Mouse (Mus musculus) gastrocnemius, adult 18-20 months (tissue): ENCODE data around the gene Syt1. TPM values are rescaled to one million over a fixed set of nuclear protein-coding genes. Genes with fewer than 3 reads are reported as not detected.

ENCODE experiments used
- DNase-seq: peaks from one replicate; pipeline ENCODE4 v3.0.0; 2021; ENCODE audit warnings: low spot score
- total RNA-seq, 2 experiments: library from RNA; stranded (reverse); gene quantifications; 2 replicates each; pipeline ENCODE4 v1.2.3; 2021

The Syt1 gene
- total RNA-seq, 2 experiments from 2014 or later: 0.05 TPM; not detected in 1

DNA sequence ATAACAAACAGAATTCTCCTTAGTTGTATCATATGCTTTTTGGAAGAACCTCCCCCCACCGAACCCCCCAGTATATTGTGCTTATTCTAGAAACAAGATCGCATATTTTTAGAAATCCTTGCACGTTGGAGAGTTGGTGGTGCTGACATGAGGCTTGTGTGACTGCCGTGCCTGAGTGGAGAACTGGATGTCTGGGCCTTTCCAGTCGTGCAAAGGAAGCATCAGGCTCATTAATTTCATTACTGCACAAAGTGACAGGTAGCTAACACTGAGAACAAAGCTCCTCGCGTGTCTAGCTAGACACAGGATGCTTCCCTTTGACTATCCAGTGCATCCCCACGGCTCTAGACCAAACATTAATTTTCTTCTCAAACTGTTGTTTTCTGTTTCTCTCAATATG, 358.0 kb downstream of the Syt1 start:
- DNase-seq: no peak

DNA sequence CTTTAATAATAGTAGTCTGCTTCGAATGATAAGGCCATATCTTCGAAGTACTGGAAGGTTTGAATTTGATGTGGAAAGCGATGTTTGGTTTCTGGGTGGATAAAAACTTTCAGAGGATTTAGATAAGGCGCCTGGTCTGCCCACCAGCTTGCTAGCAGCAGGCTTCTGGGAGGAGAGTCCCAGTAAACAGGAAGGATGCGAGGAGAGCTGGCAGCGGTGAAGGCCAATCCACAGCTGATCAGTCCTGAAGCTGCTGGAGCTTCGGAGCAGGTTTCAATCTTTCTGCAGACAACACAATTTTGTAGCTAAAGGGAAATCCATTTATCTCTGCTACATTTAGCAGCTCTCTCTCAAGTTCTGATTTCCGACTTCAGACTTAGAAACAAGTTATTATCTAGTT, 358.7 kb downstream of the Syt1 start:
- DNase-seq: no peak

DNA sequence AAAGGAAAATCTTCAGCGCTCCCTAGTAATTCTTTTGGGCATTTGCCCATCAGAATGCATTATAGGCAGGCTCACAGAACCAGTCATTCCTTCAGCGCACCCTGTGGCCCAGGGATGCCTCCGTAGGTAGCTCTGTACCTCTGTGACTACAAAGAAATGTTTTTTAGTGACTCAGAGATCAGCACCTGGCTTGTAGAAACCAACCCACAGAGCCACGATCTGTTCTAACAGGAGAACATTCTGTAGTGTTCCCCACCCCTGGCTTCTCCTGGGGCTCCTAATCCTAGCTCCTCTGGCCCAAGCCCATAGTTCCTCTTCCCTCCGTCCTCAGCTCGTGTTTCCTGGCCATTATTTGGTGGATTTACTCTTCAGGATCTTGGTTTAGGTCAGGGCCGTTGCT, 361.6 kb downstream of the Syt1 start:
- no peak for DNase-seq

DNA sequence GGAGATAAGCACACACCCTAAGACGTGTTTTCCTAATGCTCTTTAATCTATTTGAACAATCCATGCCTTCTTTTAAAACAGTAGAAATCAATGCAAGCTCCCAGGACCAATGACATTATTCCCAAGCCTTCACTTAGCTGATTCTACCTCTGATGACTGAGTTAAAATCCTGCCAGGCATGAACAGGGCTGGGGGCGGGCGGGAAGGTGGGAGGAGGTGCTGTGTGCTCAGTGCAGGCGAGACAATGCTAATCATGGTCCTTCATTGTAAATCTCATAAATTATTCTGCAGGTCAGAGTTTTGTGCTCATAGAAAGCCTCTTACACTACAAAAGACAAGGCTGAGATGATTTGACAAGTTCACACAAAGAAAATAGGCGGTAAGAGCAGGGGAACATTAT, 366.9 kb downstream of the Syt1 start:
- no peak for DNase-seq

DNA sequence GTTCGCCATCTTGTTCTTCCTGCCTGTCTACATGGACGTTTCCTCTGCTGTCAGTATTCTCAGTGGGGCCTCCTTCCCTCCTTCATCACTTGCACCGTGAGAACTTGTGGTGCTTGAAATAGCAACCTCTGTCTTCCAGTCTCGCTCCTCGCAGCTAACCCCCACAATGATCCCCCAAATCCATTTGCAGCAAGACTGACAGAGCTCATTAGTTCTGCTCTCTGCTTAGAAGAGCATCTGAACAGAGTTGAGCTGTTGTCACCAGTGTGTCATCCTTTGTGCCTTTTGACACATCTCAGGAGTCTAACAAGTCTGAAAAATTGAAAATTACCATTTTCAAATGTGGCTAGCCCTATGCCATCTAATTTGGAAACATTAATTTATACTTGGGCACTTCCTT, 372.7 kb downstream of the Syt1 start:
- no peak for DNase-seq

DNA sequence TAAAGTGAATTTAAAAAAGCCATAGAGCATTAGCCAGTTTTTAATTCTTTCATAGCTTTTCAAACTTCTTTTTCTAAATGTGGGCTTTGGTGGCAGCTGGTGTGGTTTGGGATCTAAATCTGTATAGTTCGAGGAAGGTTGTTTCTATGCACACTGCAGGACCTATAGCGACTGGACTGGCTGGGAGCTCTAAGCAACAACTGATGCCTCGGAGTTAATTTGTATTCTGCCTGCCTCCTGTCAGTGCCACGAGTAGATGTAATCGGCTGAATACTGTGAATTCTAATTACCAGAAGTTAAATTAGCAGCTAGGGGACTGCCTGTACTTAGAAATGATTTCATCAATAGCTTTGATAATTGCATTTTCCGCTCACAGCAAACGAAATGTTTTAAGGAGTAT, 374.7 kb downstream of the Syt1 start:
- no peak for DNase-seq

DNA sequence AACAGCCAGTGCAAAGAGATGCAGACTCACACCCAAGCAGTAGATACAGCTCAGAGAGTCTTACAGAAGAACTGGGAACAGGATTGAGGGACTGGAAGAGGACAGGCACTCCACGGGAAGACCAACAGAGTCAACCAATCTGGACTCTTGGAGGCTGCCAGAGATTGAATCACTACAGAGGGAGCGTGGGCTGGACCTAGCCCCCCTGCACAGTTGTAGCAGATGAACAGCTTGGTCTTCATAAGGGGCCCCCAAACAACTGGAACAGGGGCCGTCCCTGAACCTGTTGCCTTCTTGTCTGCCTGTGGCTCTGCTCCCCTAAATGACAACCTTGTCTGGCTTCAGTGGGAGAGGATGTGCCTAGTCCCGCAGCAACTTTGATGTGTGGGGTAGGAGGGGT, 375.2 kb downstream of the Syt1 start:
- no peak for DNase-seq

DNA sequence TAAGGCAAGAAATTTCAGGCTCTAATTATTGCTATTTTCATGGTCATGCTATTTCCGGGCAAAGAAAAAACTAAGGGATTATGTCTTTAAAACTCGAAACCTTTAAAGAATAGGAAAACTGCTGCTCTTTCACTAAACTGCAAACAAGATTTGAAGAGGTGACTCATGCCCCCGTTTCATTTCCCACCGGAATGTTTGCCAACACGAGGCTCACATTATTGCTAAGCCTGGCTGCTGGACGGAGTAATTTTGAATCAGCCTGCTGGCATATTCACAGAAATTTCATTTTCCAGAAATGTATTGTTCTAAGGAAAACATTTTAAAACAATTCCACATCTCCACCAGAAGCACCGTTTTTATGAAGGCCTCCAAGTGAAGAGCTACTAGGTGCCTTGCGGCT, 379.9 kb downstream of the Syt1 start:
- no peak for DNase-seq

DNA sequence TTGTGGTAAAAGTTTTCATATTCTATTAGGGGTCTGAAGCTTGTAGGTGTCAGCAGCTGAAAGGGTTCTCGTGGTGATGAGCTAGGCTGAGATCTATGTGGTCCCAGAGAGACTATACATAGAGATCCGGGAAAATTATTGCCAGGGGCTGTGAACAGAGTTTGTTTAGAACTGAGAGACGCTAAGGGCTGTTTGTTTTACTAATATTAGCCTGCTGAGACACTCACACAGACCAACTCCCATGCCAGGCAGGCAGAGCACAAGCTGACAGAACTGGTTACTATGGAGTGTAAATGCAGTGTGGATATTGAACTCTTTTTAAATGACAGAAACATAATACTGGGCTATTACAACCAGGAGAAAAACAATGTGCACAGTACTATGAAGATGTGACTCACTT, 384.4 kb downstream of the Syt1 start:
- DNase-seq: no peak

DNA sequence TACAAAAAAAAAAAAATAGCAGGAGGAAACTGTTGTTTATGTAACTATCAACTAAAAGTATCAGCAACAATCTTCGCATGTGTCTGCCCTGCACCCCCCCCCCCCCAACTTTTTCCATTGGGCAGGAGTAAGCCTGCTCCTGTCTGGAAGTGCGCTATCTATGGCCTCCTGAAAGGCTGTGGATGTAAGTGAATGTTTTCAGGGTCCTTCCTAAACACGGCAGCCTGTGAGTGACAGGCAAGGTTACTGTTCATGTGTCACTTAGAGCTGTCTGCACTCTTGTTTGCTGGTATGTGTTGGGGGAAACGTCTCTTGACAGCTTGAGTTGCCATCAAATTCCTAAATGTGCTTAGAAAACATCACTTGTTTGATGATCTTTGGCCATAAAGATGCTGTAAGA, 387.8 kb downstream of the Syt1 start:
- no peak for DNase-seq

DNA sequence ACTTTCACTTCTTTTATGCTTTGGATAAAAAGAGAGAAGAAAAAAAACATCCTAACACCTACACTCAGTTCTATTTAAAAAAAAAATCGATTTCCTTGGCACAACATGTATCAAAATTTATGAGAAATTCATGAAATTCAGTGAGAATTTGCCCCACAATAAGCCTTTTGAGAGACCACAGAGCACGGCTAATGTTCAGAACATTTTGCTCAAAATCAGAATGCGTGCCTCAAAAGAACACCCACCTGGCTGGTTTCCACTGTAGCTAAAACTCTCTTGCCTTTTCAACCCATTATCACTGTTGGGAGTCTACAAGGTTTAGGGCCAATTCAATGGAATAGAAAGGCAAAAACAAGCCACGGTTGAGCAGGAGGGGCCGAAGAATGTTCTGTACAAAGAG, 390.9 kb downstream of the Syt1 start:
- no peak for DNase-seq

DNA sequence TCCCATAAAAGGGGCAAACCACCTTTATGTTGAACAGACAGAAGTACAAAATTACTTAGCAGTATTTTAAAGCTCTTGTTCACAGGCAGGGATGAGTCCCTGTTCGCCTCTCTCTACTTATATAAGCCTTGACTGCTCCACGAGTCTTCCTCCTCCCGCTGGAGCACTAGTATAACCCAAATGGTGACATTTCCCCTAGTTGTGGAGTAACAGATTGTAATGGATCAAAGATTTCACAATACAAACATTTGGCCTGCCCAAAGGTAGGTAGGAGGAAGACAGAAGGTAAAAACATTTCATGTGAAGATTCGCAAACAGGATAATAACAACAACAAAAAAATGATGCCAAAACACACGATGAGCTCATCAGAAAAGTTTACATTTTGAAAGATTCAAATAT, 391.6 kb downstream of the Syt1 start:
- no peak for DNase-seq

DNA sequence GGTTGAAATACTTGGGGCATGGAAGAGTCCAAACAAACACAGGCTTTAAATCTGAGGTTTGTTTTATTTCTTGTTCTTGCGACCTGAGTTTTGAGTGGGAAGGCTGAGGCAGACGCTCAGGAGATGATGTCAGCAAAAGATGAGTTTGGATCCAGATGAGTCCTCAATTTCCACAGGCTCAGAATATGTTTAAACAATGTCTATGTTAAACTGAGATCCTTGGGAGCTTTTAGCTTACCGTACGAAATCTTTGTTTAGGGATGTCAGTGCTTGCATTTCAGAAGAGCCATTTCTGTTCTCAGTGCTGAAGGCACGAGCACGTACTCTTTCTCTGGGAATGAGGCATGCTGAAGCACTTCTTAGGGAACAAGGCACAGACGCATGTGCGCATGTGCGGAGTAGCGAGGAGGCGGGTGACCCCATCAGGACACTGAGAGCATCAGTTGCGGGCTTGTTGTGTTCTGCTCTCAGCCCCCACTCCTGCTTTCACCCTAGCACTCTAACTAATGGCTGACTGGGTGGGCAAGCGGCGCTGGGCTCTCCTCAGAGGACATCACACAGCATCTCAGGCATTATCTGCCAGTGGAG, 400.6 kb downstream of the Syt1 start:
- DNase-seq: no peak

DNA sequence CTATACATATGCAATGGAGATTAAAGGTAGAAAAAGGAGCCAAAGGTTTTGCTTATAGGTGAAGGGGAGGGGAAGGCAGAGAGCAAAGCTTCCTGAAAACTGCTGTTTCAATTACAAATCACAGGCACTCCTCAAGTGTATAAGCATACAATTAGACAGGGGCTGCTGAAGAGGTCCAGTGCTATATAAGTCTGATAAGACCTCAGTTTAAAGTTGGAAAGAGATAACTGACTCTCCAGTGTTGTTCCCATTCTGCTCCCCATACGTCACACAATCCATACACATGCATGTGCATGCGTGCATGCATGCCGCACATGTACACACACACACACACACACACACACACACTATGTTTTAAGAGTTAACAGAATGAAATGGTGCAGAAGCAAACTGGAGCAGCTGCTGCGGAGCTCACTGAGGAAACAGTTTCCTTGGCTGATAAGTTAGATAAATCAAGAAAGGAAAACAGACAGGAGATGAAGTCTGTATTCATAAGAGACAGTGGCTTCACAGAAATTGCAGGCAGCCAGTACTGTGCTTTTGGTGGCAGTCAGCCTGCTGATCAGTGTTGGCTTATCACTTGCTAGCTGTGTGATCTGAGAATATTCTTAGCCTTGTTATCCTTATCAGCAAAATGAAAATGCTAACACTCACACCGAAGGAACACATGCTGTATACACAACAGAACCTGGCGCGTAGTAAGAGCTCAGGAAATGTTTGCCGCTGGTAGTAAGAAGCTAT, 408.9 kb downstream of the Syt1 start:
- no peak for DNase-seq

DNA sequence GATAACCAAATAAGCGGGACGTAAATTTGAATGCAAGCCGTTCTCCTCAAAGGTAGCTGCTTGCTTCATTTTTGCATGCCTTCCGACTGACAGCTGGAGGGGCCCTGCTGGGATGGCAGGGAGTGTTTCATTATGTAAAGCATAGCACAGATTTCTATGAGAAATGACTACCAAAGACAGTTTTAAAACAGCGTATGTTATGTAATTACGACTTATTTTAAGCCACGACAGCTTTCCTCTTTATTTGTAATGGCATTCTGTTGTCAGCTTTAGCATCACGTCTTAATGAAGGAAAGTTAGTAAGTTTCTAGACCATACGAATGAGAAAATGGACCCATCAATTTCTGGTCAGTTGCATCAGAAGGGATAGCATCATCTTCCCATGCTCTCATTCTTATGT, 410.1 kb downstream of the Syt1 start:
- no peak for DNase-seq

DNA sequence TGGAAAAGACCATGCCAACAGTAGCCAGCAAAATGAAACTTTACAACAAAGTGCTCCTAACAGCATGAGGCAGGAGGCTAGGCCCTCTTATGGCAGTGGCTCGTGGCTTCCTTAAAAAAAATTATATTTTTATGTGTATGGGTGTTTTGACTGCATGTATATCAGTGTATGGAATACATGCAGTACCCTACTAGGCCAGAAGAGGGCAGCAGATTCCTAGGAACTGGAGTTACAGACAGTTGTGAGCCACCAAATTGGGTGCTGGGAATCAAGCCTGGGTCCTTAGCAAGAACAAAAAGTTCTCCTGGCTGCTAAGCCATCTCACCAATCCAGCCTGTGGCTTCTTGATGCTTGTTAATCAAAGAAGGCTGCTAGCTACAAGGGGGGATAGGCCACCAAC, 413.4 kb downstream of the Syt1 start:
- DNase-seq: no peak

DNA sequence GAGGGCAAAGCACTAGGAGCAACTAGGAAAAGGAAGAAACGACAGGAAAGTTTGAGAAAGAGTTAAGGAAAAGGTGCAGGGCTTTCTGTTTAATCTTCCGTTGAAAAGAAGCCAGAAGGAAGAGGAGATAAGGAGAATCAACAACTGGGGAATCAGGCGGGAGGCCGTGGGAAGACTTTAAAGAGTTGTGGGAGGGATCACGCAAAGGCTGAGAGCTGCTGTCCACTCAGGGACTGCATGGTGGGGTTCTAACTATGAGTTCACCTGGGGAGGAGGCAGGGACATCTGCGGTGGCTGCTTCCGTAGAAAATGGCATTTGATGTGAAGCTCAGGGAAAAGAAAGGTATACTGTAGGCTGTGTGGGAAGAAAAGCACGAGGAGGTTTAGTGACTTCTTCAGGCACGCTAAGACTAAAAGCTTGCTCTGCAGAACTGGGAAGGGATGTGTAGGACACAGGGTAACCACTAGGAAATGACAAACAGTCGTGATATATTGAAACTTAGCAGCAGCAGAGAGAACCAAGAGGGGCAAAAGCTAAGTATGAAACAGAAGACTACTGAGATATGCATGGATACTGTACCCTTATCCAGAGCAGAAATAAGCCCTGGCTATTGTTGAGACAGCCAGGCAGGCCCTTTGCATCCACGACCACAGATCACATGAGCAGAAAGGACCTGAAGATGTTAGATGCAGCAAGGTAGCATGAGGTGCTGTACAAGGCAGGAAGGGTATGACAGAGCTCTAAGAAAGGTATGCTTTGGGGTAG, 414.4 kb downstream of the Syt1 start:
- DNase-seq: no peak

DNA sequence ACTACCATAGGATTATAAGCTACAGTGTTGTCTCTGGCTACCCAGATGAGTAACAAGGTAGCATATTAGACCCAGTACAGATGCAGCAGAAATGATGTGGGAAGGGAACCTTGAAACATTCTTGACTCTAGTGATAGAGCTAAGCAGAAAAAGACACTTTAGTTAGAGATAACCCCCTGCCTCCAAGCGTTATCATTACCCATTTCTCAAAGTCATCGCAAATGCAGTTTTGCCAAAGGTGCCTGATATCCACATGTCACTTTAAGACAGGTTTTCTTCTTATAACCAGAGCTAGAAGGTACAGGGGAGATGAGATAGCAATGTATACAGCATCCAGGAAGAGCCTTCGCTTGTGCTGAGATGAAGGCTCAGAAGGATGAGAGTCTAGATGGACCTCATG, 421.4 kb downstream of the Syt1 start:
- no peak for DNase-seq

DNA sequence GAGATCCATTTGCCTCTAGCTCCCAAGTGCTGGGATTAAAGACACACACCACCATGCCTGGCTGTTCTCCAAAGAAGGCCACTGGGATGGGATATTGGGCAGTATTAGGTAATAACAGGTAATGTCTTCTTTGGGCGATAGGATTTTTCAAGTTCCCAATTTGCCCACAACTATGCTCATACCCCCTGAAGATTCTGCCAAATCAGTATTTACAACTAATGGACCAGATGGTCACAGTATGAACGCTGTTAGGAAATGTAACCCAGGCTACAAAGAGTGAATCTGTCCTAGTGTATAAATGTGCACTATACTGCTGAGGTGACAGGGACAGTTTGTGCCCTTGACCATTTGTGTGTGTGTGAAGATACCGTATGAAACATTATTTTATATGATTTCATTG, 421.9 kb downstream of the Syt1 start:
- DNase-seq: no peak

DNA sequence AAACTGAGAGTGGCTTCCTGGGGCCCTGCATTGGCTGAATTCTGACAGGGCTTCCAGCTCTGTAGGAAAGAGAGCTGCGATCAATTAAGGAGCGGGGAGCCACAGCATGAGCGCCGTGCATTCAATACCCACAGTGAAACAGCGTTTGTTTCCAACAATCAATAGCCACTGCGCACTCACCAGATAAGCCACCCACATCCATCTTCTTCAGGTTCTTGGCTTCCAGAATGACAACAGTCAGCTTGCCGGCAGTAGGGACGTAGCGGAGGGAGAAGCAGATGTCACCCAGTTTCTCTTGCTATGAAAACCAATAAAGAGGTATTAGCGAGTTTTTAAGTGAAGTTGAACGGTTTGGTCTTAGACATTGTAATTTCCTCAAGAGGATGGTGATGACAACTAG, 427.1 kb downstream of the Syt1 start:
- no peak for DNase-seq

DNA sequence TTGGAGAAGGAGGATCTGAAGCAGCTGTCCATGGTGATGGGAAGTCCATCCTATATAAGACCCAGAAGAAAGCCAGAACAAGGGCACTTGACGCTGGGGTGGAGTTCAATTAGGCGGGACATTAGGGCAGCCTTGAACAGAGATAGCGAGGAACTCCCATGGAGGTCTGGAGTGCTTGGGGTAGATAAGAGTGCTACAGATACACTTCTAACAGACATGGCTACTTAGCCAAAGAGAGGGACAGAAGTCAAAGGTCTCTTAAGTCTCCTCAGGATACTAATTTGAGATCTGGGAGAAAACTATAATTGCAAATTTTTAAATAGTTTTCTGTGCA, 428.4 kb downstream of the Syt1 start:
- no peak for DNase-seq

DNA sequence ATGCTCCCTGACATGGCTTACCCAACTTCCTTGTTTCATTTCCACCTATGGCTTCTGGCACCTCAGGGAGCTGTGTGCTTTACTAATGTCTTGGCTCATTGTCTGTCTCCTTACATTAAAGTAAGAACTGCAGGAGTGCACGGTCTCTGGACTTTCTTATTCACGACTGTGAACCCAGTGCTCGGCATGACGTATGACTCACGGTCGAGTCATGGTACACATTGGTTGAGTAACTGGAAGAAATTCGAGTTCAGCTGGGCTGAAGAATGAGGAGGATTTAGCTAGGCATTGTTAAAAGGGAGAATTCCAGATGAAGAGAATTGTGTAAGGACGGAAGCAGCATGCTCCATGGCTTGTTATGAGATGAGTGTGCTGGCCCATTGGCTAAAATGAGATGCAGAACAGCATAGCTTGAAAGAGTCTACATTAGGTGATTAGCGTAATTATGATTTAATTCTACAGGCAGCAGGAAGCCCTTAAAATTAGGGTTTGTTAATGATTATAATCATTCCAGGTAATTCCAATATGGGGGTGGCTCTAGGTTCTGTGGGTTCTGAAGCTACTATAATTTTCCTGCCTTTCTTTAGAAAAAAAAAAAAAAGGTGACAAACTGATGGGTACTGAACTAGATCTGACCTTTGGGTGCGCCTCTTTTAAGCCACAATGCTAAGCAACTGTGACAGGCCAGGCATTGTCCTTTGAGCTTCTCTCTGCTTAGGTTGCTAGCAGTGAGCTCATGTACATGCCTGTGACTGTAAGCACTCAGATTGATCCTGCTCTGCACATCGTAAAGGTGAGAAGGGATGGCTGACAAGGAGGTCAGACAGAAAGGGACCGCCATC, 429.0 kb downstream of the Syt1 start:
- no peak for DNase-seq
